Mouse (Mus musculus) liver, embryonic 16.5 days (tissue): Measurements from ENCODE around the gene Masp2. TPM values are rescaled to one million over a fixed set of nuclear protein-coding genes. Genes with fewer than 3 reads are reported as not detected.

Source experiments
- ATAC-seq: fragments of 200-750 bp; cut with Nextera tagmentation; 2 replicates; pipeline ENCODE4 v1.8.0; 2017; ENCODE audit warnings: low read depth, mild to moderate bottlenecking, moderate number of reproducible peaks, moderate library complexity
- H3K27ac ChIP-seq: fragments of 300-500 bp; sonication (generic); 2 replicates; pipeline ENCODE4 v1.5.1; 2014; ENCODE audit warnings: mild to moderate bottlenecking, low read length
- H3K27me3 ChIP-seq: fragments of 300-500 bp; sonication (generic); 2 replicates; pipeline ENCODE4 v1.6.1; 2014; ENCODE audit warnings: low read depth, low read length, mixed read lengths; ENCODE audit not compliant: control insufficient read depth, insufficient read depth
- H3K36me3 ChIP-seq: fragments of 300-500 bp; sonication (generic); 2 replicates; pipeline ENCODE4 v1.6.1; 2014; ENCODE audit warnings: mild to moderate bottlenecking; ENCODE audit not compliant: control insufficient read depth, insufficient read depth
- H3K4me1 ChIP-seq: fragments of 300-500 bp; sonication (generic); 2 replicates; pipeline ENCODE4 v1.6.1; 2014; ENCODE audit warnings: low read depth, low read length, mixed read lengths; ENCODE audit not compliant: control insufficient read depth
- H3K4me2 ChIP-seq: fragments of 300-500 bp; sonication (generic); 2 replicates; pipeline ENCODE4 v1.6.1; 2014; ENCODE audit warnings: low read depth, low read length, mixed read lengths
- H3K4me3 ChIP-seq: fragments of 300-500 bp; sonication (generic); 2 replicates; pipeline ENCODE4 v1.5.1; 2014; ENCODE audit warnings: low read depth, mild to moderate bottlenecking, low read length
- H3K9ac ChIP-seq: fragments of 300-500 bp; sonication (generic); 2 replicates; pipeline ENCODE4 v1.6.1; 2014; ENCODE audit warnings: low read depth, low read length
- H3K9me3 ChIP-seq: fragments of 300-500 bp; sonication (generic); replicated peaks from 2 replicates; pipeline ENCODE4 v1.6.1; 2016; ENCODE audit warnings: low read length; ENCODE audit not compliant: control insufficient read depth
- WGBS: fragments of 180-500 bp; shearing (Covaris S2); extraction: QIAGEN DNeasy Blood & Tissue Kit; methylation state at CpG from one replicate; pipeline ENCODE4 v1.1.7; 2014; ENCODE audit not compliant: insufficient replicate concordance; 5-methylcytosine and 5-hydroxymethylcytosine counted together
- polyA plus RNA-seq: library from polyadenylated mRNA; unstranded; fragments of >200 nt; fragmentation: Nextera tagmentation; extraction: Ambion mirVana; gene quantifications from 2 replicates; pipeline ENCODE4 v1.2.1, GENCODE M21; 2015

Gene Masp2
- polyA plus RNA-seq, 1 experiment from 2014 or later: 65.9 TPM

DNA sequence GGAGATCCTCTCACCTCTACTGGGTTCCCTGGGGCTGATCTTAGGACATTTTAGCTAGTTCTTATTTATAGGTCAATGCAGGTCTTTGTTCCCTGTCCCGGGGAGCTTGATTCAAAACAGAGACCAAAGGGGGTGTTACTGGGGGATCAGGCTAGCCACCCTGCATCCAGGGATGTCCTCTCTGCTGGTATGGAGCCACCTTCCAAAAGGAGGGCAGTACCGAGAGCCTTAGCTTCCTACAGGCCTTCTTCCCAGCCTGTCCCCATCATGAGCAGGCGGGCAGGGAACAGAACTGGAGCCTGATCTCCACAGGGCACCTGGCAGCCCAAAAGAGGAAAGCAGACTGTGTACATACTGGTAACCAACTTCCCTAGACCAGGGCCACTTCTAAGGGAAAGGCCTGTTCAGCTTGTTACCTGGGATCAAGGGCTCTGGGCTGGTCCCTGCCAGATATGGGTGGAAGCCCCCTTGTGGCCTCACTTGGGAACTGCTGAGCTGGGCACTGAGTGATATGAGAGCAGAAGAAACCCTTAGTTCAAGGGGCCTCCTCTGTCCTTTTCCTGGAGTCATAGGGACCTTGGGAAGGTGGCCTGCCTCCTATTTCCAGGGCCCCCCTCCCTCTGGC lies 2.3 kb downstream of the Masp2 start:
- ATAC-seq: 0 out of 2 replicates have a peak, but pooled peaks have one; percentile 33
- 83% methylated on average over 3 of the region's 3 CpGs for WGBS
- Histone ChIP-seq H3K4me1 (peaks cover 8% of the 10 kb centered on the region), H3K27me3 (no peaks in the 10 kb centered on the region), H3K27ac (no peak overlapping the region), H3K9ac (no peak overlapping the region), H3K4me2 (no peak overlapping the region), H3K9me3 (no peaks in the 10 kb centered on the region), H3K4me3 (no peak overlapping the region), H3K36me3 (no peaks in the 10 kb centered on the region)

- Histone ChIP-seq H3K9me3 (no peaks in the 10 kb centered on the region), H3K9ac (no peak overlapping the region), H3K4me1 (no peaks in the 10 kb centered on the region), H3K27me3 (no peaks in the 10 kb centered on the region), H3K36me3 (no peaks in the 10 kb centered on the region), H3K27ac (no peak overlapping the region), H3K4me3 (no peak overlapping the region), H3K4me2 (no peak overlapping the region)
- ATAC-seq: no peak
- WGBS: 14% methylated on average over 5 of the region's 5 CpGs
Measured at GRCm38 (mm10) chr4:148607758-148608157, 5.4 kb downstream of the Masp2 start.

- no peak overlapping the region for H3K4me3 ChIP-seq
- peaks cover 14% of the 10 kb centered on the region for H3K36me3 ChIP-seq
- H3K9ac ChIP-seq: no peak overlapping the region
- no peak for ATAC-seq
- H3K4me2 ChIP-seq: no peak overlapping the region
- no peaks in the 10 kb centered on the region for H3K9me3 ChIP-seq
- no peaks in the 10 kb centered on the region for H3K4me1 ChIP-seq
- no peak overlapping the region for H3K27ac ChIP-seq
- H3K27me3 ChIP-seq: no peaks in the 10 kb centered on the region
- 78% methylated on average over 5 of the region's 5 CpGs for WGBS
Measured at GRCm38 (mm10) chr4:148609805-148610204, 7.5 kb downstream of the Masp2 start.

GRCm38 (mm10) chr4:148610631-148611364 lies 8.4 kb downstream of the Masp2 start:
- ATAC-seq: no peak
- WGBS: 54% methylated on average over 5 of the region's 5 CpGs
- H3K9me3 ChIP-seq: no peaks in the 10 kb centered on the region
- no peak overlapping the region for H3K9ac ChIP-seq
- H3K27me3 ChIP-seq: no peaks in the 10 kb centered on the region
- no peak overlapping the region for H3K4me2 ChIP-seq
- no peak overlapping the region for H3K27ac ChIP-seq
- H3K36me3 ChIP-seq: peaks cover 24% of the 10 kb centered on the region
- no peak overlapping the region for H3K4me3 ChIP-seq
- H3K4me1 ChIP-seq: no peaks in the 10 kb centered on the region

DNA sequence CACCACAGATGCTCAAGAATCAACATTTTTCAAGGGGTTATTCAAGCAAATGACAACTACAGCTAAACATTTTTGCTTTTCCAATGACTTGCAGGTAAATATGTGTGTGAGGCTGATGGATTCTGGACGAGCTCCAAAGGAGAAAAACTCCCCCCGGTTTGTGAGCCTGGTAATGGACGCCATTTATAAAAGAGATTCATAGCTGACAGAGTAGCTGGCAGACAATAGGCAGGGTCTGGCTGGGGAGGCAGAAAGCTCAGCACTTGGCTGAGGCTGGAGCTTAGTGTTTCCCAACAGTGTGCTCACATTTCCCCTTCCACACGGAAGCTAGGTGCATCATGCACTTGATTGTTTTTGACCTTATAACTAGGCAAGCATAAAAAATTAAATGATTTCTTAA lies 10.2 kb downstream of the Masp2 start:
- ATAC-seq: no peak
- H3K4me3 ChIP-seq: no peak overlapping the region
- 67% methylated on average over 4 of the region's 4 CpGs for WGBS
- H3K4me2 ChIP-seq: no peak overlapping the region
- H3K27ac ChIP-seq: no peak overlapping the region
- H3K9me3 ChIP-seq: no peaks in the 10 kb centered on the region
- H3K27me3 ChIP-seq: no peaks in the 10 kb centered on the region
- H3K4me1 ChIP-seq: no peaks in the 10 kb centered on the region
- H3K9ac ChIP-seq: no peak overlapping the region
- peaks cover 35% of the 10 kb centered on the region for H3K36me3 ChIP-seq

DNA sequence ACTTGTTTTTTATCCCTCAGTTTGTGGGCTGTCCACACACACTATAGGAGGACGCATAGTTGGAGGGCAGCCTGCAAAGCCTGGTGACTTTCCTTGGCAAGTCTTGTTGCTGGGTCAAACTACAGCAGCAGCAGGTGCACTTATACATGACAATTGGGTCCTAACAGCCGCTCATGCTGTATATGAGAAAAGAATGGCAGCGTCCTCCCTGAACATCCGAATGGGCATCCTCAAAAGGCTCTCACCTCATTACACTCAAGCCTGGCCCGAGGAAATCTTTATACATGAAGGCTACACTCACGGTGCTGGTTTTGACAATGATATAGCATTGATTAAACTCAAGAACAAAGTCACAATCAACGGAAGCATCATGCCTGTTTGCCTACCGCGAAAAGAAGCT lies 11.4 kb downstream of the Masp2 start:
- Histone ChIP-seq H3K4me3 (no peak overlapping the region), H3K4me2 (no peak overlapping the region), H3K9ac (no peak overlapping the region), H3K27me3 (no peaks in the 10 kb centered on the region), H3K4me1 (no peaks in the 10 kb centered on the region), H3K9me3 (no peaks in the 10 kb centered on the region), H3K36me3 (peaks cover 42% of the 10 kb centered on the region), H3K27ac (no peak overlapping the region)
- no peak for ATAC-seq
- 87% methylated on average over 9 of the region's 9 CpGs for WGBS

- H3K9ac ChIP-seq: no peak overlapping the region
- H3K27me3 ChIP-seq: no peaks in the 10 kb centered on the region
- no peak overlapping the region for H3K27ac ChIP-seq
- no peak overlapping the region for H3K4me3 ChIP-seq
- peaks cover 83% of the 10 kb centered on the region for H3K36me3 ChIP-seq
- 50% methylated on average over 1 of the region's 1 CpGs for WGBS
- H3K4me1 ChIP-seq: peaks cover 12% of the 10 kb centered on the region
- ATAC-seq: no peak
- no peak overlapping the region for H3K4me2 ChIP-seq
- no peaks in the 10 kb centered on the region for H3K9me3 ChIP-seq
Measured at GRCm38 (mm10) chr4:148619805-148620204, 17.5 kb downstream of the Masp2 start.

GRCm38 (mm10) chr4:148620718-148621117 lies 18.4 kb downstream of the Masp2 start:
- no peak for ATAC-seq
- Histone ChIP-seq H3K27ac (no peak overlapping the region), H3K4me1 (peaks cover 16% of the 10 kb centered on the region), H3K27me3 (no peaks in the 10 kb centered on the region), H3K4me3 (no peak overlapping the region), H3K9ac (no peak overlapping the region), H3K36me3 (peaks cover 77% of the 10 kb centered on the region), H3K4me2 (no peak overlapping the region), H3K9me3 (no peaks in the 10 kb centered on the region)
- WGBS: 83% methylated on average over 1 of the region's 1 CpGs

DNA sequence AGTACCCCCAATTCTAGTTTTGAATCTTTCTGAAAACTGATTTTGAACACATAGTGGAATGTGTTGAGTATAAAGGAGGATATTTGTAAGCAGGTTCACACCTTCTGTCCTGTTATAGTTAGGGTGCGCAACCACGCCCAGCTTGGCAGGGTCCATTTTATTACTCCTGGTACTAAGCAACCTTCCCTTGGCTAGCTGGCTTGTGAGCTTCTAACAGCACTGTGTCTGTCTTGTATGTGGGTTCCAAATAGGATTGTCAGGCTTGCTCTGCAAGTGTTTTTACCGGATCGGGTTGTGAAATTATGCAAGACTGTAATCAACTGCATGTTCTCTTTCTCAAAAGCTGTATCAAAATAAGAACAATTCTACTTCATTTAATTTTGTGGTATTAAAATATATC lies 20.1 kb downstream of the Masp2 start:
- Histone ChIP-seq H3K9me3 (no peaks in the 10 kb centered on the region), H3K9ac (no peak overlapping the region), H3K4me1 (peaks cover 16% of the 10 kb centered on the region), H3K36me3 (peaks cover 65% of the 10 kb centered on the region), H3K4me3 (no peak overlapping the region), H3K4me2 (no peak overlapping the region), H3K27ac (no peak overlapping the region), H3K27me3 (no peaks in the 10 kb centered on the region)
- 91% methylated on average over 4 of the region's 4 CpGs for WGBS
- no peak for ATAC-seq
